Mouse (Mus musculus): ENCODE results near the gene Orc6. TPM values are rescaled to one million over a fixed set of nuclear protein-coding genes. Genes with fewer than 3 reads are reported as not detected.

The Orc6 gene
- 77.9 and 84.9 TPM in 2 replicates for polyA plus RNA-seq (2012; rRNA removed)

GRCm38 (mm10) chr8:85299434-85300077 lies at the start of gene Orc6, which contains the start of gene Vps35:
Gene Orc6, plus strand, starts transcription at chr8:85299632.
Gene Vps35, minus strand, starts transcription at chr8:85299802.

Other genes starting within 250 kb of the Orc6 start
- gene Fbxw9, start 239.6 kb upstream of the Orc6 start, polyA plus RNA-seq (2012; rRNA removed), result 7.6 and 9.4 TPM in 2 replicates
- gene Gm5741, start 231.7 kb upstream of the Orc6 start, polyA plus RNA-seq (2012; rRNA removed), result 0.22 and 0.31 TPM in 2 replicates
- 20.6 and 21.6 TPM in 2 replicates for gene Dhps, start 227.9 kb upstream of the Orc6 start, polyA plus RNA-seq (2012; rRNA removed)
- gene Wdr83os, start 218.9 kb upstream of the Orc6 start, polyA plus RNA-seq (2012; rRNA removed), result 37.6 and 44.1 TPM in 2 replicates
- gene Wdr83, start 218.3 kb upstream of the Orc6 start, polyA plus RNA-seq (2012; rRNA removed), result 24.8 and 26.1 TPM in 2 replicates
- 15.9 and 21.5 TPM in 2 replicates for gene Man2b1, start 216.4 kb upstream of the Orc6 start, polyA plus RNA-seq (2012; rRNA removed)
- gene Zfp791, start 176.5 kb upstream of the Orc6 start, polyA plus RNA-seq (2012; rRNA removed), result 0.97 and 1.1 TPM in 2 replicates
- not detected in 2 replicates for gene Cks1brt, start 147.7 kb upstream of the Orc6 start, polyA plus RNA-seq (2012; rRNA removed)
- not detected in 2 replicates for gene Olfr371, start 73.6 kb upstream of the Orc6 start, polyA plus RNA-seq (2012; rRNA removed)
- gene Vps35, start 170 bp downstream of the Orc6 start, polyA plus RNA-seq (2012; rRNA removed), result 35.2 and 44.8 TPM in 2 replicates
- 35.7 and 43.8 TPM in 2 replicates for gene Mylk3, start 86.7 kb downstream of the Orc6 start, polyA plus RNA-seq (2012; rRNA removed)
- 8.3 and 8.5 TPM in 2 replicates for gene 4921524J17Rik, start 133.2 kb downstream of the Orc6 start, polyA plus RNA-seq (2012; rRNA removed)
- gene Gpt2, start 192.9 kb downstream of the Orc6 start, polyA plus RNA-seq (2012; rRNA removed), result 8.2 and 9.5 TPM in 2 replicates